Mouse (Mus musculus) ES-Bruce4 (cell line): ENCODE data around the gene Sfn.

Source experiments
- EP300 ChIP-seq: IDR thresholded peaks from 2 replicates; pipeline ENCODE4 v1.6.1; 2011; ENCODE audit warnings: low read depth, low read length; ENCODE audit not compliant: insufficient read depth
- POLR2A ChIP-seq: IDR thresholded peaks from one replicate; pipeline ENCODE4 v1.8.1; 2011; ENCODE audit warnings: low read length; ENCODE audit not compliant: insufficient read depth

- TF ChIP-seq EP300: peak; percentile 19; the same call in 1 of the 2 replicates
- no peak for TF ChIP-seq POLR2A
Observed at GRCm38 (mm10) chr4:133598616-133599015, 3.4 kb downstream of the Sfn start.
